Mouse (Mus musculus) adrenal gland, adult 18-20 months (tissue): ENCODE results near the gene Hs3st6. TPM values are rescaled to one million over a fixed set of nuclear protein-coding genes. Genes with fewer than 3 reads are reported as not detected.
"Not testable (repeated sequence)": the region's sequence is repeated elsewhere in the genome, so short reads cannot be mapped to it uniquely, and the experiment has no call there.

ENCODE experiments used
- DNase-seq, 2 experiments: peaks; one replicate each; pipeline ENCODE4 v3.0.0; 2021 to 2022; ENCODE audit warnings: low spot score in 2 of 2
- long read RNA-seq, 2 experiments: library from polyadenylated mRNA; stranded (forward); transcript quantifications; one replicate each; pipeline ENCODE4 v2.0.0; 2021
- total RNA-seq, 2 experiments: library from RNA; stranded (reverse); gene quantifications; 1 replicate in 1 of 2; 2 replicates in 1 of 2; pipeline ENCODE4 v1.2.3; 2021

The Hs3st6 gene
- 1 to 10 TPM; 2.2 to 2.3 TPM for total RNA-seq
- long read RNA-seq, experiment 1, partial matches to known transcripts: 0 of 1 reads
- long read RNA-seq, experiment 1, other reads (novel, unspliced or antisense): 0 of 1 reads
- long read RNA-seq, experiment 2, partial matches to known transcripts: 1 of 3 reads
- long read RNA-seq, experiment 2, other reads (novel, unspliced or antisense): 1 of 3 reads

GRCm38 (mm10) chr17:24752415-24753394, at the start of gene Hs3st6:
Hs3st6 (plus strand) TSS chr17:24752988.
- DNase-seq: peak; percentile 36 to 50

- no peak for DNase-seq
These were observed 47.0 kb upstream of the Hs3st6 start for GRCm38 (mm10) chr17:24705821-24706220.

GRCm38 (mm10) chr17:24706982-24707800, 45.6 kb upstream of the Hs3st6 start, which contains the start of gene Tbl3:
Tbl3 (minus strand) TSS chr17:24707660.
- DNase-seq: peak; percentile 96

GRCm38 (mm10) chr17:24707801-24708425, 44.9 kb upstream of the Hs3st6 start:
- no peak for DNase-seq

- DNase-seq: no peak
These were observed 44.1 kb upstream of the Hs3st6 start for GRCm38 (mm10) chr17:24708646-24709045.

GRCm38 (mm10) chr17:24715556-24715955, 37.2 kb upstream of the Hs3st6 start:
- DNase-seq: no peak

- no peak for DNase-seq
These were observed 36.6 kb upstream of the Hs3st6 start for GRCm38 (mm10) chr17:24716166-24716682.

GRCm38 (mm10) chr17:24717943-24718342, 34.8 kb upstream of the Hs3st6 start, which contains the start of the genes Rnf151 and Rps2:
Rnf151 (minus strand) TSS chr17:24718063.
Rps2 (plus strand) TSS chr17:24718116.
- no peak for DNase-seq

GRCm38 (mm10) chr17:24718938-24719337, 33.9 kb upstream of the Hs3st6 start:
- DNase-seq: not testable (repeated sequence)

GRCm38 (mm10) chr17:24719494-24720222, 33.1 kb upstream of the Hs3st6 start:
- peak; percentile 95 to 96 for DNase-seq

- not testable (repeated sequence) for DNase-seq
These were observed 32.2 kb upstream of the Hs3st6 start for GRCm38 (mm10) chr17:24720616-24721015.

GRCm38 (mm10) chr17:24721383-24721955, 31.3 kb upstream of the Hs3st6 start:
- DNase-seq: not testable (repeated sequence)

GRCm38 (mm10) chr17:24722220-24722924, 30.4 kb upstream of the Hs3st6 start:
- no peak for DNase-seq

GRCm38 (mm10) chr17:24723122-24723880, 29.5 kb upstream of the Hs3st6 start:
- no peak for DNase-seq

- DNase-seq: no peak
These were observed 29.0 kb upstream of the Hs3st6 start for GRCm38 (mm10) chr17:24723881-24724180.

GRCm38 (mm10) chr17:24724184-24724583, 28.6 kb upstream of the Hs3st6 start, which contains the start of gene Ndufb10:
Ndufb10 (minus strand) TSS chr17:24724478.
- DNase-seq: peak; percentile 98 to 99

- DNase-seq: no peak
These were observed 27.0 kb upstream of the Hs3st6 start for GRCm38 (mm10) chr17:24725637-24726390.
